Mouse (Mus musculus): ENCODE results near the gene Slc25a44. TPM values are rescaled to one million over a fixed set of nuclear protein-coding genes. Genes with fewer than 3 reads are reported as not detected.
A peak's percentile ranks its signal among the peaks of the same experiment; 100 is the strongest.

The Slc25a44 gene
- polyA plus RNA-seq, 1 experiment from 2014 or later, result 11.8 TPM

DNA sequence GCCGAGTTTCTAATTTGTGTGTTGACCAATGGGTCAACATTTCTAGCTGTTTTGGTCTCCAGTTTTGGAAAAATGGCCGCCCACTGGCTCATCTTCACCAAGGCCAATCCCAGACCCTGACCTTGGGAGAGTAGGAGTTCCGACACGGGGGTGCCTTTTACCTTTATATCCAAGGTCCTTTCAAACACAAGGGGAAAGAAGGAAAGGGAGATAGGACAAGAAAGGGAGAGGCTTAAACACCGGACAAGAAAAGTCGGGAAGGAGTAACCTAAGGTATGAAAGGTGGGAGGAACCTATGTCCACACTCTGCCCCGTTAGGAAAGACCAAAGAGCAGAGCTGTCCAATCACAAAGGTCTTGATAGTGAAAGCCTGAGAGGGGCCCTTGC, 14.3 kb downstream of the Slc25a44 start:
- no peak for ATAC-seq (ENCODE audit: low read depth)
- H3K27ac ChIP-seq (ENCODE audit: low read length), result peak overlapping the region; percentile 95
- H3K36me3 ChIP-seq (ENCODE audit: control insufficient read depth, insufficient read depth), result peaks cover 8% of the 10 kb centered on the region; the same call in 1 of the 2 replicates
- peak overlapping the region; percentile 87 for H3K4me3 ChIP-seq (ENCODE audit: low read depth, low read length)
- peak overlapping the region; percentile 90 for H3K9ac ChIP-seq (ENCODE audit: low read depth, low read length)
- H3K27me3 ChIP-seq (ENCODE audit: control insufficient read depth, insufficient read depth, low read depth, low read length), result no peaks in the 10 kb centered on the region
- peaks cover 57% of the 10 kb centered on the region for H3K4me1 ChIP-seq (ENCODE audit: control insufficient read depth, low read depth, low read length)
- H3K9me3 ChIP-seq (replicated peaks; ENCODE audit: control insufficient read depth, low read length), result no peaks in the 10 kb centered on the region
- 25% methylated on average over 7 of the region's 7 CpGs for WGBS (ENCODE audit: insufficient replicate concordance)
- peak overlapping the region; percentile 75 for H3K4me2 ChIP-seq (ENCODE audit: low read depth, low read length)

DNA sequence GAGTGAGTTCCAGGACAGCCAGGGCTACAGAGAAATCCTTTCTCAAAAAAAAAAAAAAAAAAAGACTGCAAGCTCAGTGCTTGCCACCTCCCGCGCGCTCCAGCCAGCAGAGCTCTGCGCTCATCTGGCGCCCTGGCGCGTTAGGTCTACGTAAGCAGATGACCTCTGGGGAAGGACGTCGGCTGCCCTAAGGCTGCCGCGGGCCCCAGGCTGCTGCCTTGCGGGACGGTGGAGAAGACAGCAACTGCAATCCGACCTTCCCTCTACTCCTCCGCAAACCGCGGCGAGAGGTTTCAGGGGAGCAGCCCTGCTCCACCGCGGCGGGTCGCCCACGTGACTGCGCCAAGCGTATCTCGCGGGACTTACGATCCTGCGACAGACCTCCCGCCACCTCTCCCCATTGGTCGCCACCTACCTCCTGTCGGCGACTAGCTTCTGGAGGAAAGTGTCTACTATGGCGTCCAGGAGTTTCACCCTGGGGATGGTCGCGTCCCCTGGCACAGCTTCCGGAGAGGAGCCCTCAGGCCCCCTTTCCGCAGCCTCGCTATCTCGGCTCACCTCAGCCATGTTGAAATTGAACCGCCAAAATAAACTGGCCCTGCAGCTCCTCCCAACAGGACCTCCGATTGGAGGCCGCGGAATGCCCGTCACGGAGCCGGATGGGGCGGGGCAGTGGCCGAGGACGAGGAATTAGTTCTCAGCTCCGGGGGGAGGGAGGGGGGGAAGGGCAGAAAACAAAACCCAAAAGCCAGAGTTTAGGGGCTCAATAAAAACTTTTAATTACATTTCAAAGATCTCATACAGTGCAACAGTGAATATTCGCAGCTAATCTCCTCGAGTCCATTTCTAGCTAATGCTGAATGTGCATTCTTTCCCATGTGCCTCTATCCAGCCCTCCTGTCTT, 14.9 kb downstream of the Slc25a44 start, which contains the start of gene Pmf1:
Pmf1 (minus strand) TSS at position 591 of the 904 bp plus-strand sequence.
- Histone ChIP-seq H3K27me3 (ENCODE audit: control insufficient read depth, insufficient read depth, low read depth, low read length) (no peaks in the 10 kb centered on the region), H3K27ac (ENCODE audit: low read length) (peak within 1 kb of the TSS; percentile 95), H3K9ac (ENCODE audit: low read depth, low read length) (peak within 1 kb of the TSS; percentile 90), H3K4me2 (ENCODE audit: low read depth, low read length) (peak within 1 kb of the TSS; percentile 75), H3K4me3 (ENCODE audit: low read depth, low read length) (peak within 1 kb of the TSS; percentile 87), H3K4me1 (ENCODE audit: control insufficient read depth, low read depth, low read length) (peaks cover 51% of the 10 kb centered on the region), H3K9me3 (replicated peaks; ENCODE audit: control insufficient read depth, low read length) (no peaks in the 10 kb centered on the region), H3K36me3 (ENCODE audit: control insufficient read depth, insufficient read depth) (peaks cover 8% of the 10 kb centered on the region; the same call in 1 of the 2 replicates)
- WGBS (ENCODE audit: insufficient replicate concordance), result 0% methylated on average over 54 of the region's 54 CpGs
- ATAC-seq (ENCODE audit: low read depth), result peak; percentile 90

DNA sequence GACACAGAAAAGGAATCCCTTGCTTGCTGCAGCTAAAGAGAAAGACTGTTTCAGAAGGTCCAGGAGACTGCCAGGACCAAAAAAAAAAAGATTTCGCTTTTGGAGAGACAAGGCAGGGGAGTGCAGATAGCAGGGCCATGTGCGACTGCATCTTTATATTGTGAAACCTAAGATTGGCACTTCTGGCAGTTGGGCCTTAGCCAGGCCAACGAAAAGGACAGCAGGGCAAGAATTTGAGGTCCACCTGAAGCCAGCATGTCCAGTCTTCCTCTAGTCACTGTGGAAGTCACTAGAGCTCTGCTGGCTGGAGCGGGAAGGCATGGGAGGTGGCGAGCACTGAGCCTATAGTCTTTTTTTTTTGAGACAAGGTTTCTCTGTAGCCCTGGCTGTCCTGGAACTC, 16.0 kb downstream of the Slc25a44 start:
- Histone ChIP-seq H3K27me3 (ENCODE audit: control insufficient read depth, insufficient read depth, low read depth, low read length) (no peaks in the 10 kb centered on the region), H3K9ac (ENCODE audit: low read depth, low read length) (peak overlapping the region; percentile 90), H3K27ac (ENCODE audit: low read length) (peak overlapping the region; percentile 95), H3K9me3 (replicated peaks; ENCODE audit: control insufficient read depth, low read length) (no peaks in the 10 kb centered on the region), H3K4me2 (ENCODE audit: low read depth, low read length) (peak overlapping the region; percentile 75), H3K4me3 (ENCODE audit: low read depth, low read length) (peak overlapping the region; percentile 87), H3K36me3 (ENCODE audit: control insufficient read depth, insufficient read depth) (peaks cover 9% of the 10 kb centered on the region), H3K4me1 (ENCODE audit: control insufficient read depth, low read depth, low read length) (peaks cover 51% of the 10 kb centered on the region)
- 31% methylated on average over 5 of the region's 5 CpGs for WGBS (ENCODE audit: insufficient replicate concordance)
- ATAC-seq (ENCODE audit: low read depth), result no peak

DNA sequence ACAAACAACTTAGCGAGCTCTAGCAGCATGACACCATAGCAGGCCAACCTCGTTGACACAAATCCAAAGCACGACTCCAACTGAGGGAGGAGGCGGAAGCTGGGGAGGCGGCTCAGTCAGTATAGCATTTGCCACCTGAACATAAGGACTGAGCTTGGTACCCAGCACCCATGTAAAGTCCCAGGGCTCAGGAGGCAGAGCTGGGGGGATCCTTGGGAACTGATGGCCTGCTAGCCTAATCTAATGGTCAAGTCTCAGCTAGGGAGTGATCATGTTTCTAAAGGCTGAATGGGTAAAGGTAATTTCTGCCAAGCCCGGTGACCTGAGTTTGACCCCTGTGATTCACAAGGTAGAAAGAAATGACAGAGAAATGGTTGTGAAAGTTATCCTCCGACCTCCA, 17.4 kb downstream of the Slc25a44 start:
- Histone ChIP-seq H3K4me3 (ENCODE audit: low read depth, low read length) (no peak overlapping the region), H3K27ac (ENCODE audit: low read length) (no peak overlapping the region), H3K4me1 (ENCODE audit: control insufficient read depth, low read depth, low read length) (peaks cover 48% of the 10 kb centered on the region), H3K4me2 (ENCODE audit: low read depth, low read length) (no peak overlapping the region), H3K36me3 (ENCODE audit: control insufficient read depth, insufficient read depth) (peaks cover 10% of the 10 kb centered on the region), H3K9me3 (replicated peaks; ENCODE audit: control insufficient read depth, low read length) (no peaks in the 10 kb centered on the region), H3K27me3 (ENCODE audit: control insufficient read depth, insufficient read depth, low read depth, low read length) (no peaks in the 10 kb centered on the region), H3K9ac (ENCODE audit: low read depth, low read length) (no peak overlapping the region)
- no peak for ATAC-seq (ENCODE audit: low read depth)
- WGBS (ENCODE audit: insufficient replicate concordance), result 58% methylated on average over 7 of the region's 7 CpGs

DNA sequence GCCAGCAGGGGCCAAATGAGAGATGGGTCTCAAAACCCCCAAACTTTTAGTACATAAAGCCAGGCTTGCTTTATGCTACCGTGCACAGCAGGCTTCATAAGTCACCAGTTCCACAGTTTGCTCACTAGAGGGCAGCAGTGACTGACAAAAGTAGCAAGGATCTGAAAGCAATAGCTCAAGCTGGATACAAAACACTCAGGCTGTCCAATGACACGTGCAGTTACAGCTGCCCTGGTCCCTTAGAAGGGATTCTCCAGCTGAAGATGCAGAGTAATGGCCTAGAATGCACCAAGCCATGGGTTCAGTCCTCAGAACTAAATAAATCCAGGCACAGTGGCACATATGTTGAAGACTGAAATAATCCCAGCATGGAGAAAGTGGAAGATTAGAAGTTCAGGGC, 17.8 kb downstream of the Slc25a44 start:
- no peak for ATAC-seq (ENCODE audit: low read depth)
- no peak overlapping the region for H3K4me2 ChIP-seq (ENCODE audit: low read depth, low read length)
- H3K9ac ChIP-seq (ENCODE audit: low read depth, low read length), result no peak overlapping the region
- H3K36me3 ChIP-seq (ENCODE audit: control insufficient read depth, insufficient read depth), result peaks cover 5% of the 10 kb centered on the region
- no peaks in the 10 kb centered on the region for H3K9me3 ChIP-seq (replicated peaks; ENCODE audit: control insufficient read depth, low read length)
- no peaks in the 10 kb centered on the region for H3K27me3 ChIP-seq (ENCODE audit: control insufficient read depth, insufficient read depth, low read depth, low read length)
- no peak overlapping the region for H3K4me3 ChIP-seq (ENCODE audit: low read depth, low read length)
- 2% methylated on average over 2 of the region's 2 CpGs for WGBS (ENCODE audit: insufficient replicate concordance)
- H3K4me1 ChIP-seq (ENCODE audit: control insufficient read depth, low read depth, low read length), result peaks cover 44% of the 10 kb centered on the region
- no peak overlapping the region for H3K27ac ChIP-seq (ENCODE audit: low read length)

GRCm38 (mm10) chr3:88403522-88404230, 21.3 kb downstream of the Slc25a44 start:
- 79% methylated on average over 10 of the region's 10 CpGs for WGBS (ENCODE audit: insufficient replicate concordance)
- peaks cover 5% of the 10 kb centered on the region for H3K36me3 ChIP-seq (ENCODE audit: control insufficient read depth, insufficient read depth)

DNA sequence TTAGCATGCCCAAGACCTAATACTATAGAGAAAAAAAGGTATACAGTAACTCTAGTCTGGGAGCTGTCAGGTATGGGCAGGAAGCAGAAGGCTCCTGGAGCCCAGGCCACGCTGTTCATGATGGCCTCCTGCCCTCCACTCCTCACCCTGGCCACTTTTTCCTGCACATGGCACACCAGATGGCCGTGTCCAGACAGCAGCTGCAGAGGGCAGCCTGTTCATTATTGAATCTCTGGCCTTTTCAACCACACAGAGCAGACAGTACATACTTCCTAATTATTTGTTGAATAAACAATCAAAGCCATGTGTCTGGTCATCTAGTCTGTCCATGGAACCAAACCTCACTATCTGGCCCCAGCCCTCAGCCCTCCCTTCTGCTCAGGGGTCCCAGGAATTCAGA, 26.3 kb downstream of the Slc25a44 start:
- no peak for ATAC-seq (ENCODE audit: low read depth)
- no peaks in the 10 kb centered on the region for H3K4me1 ChIP-seq (ENCODE audit: control insufficient read depth, low read depth, low read length)
- WGBS (ENCODE audit: insufficient replicate concordance), result 79% methylated on average over 2 of the region's 2 CpGs
- H3K9ac ChIP-seq (ENCODE audit: low read depth, low read length), result no peak overlapping the region
- no peak overlapping the region for H3K4me2 ChIP-seq (ENCODE audit: low read depth, low read length)
- H3K27me3 ChIP-seq (ENCODE audit: control insufficient read depth, insufficient read depth, low read depth, low read length), result no peaks in the 10 kb centered on the region
- H3K36me3 ChIP-seq (ENCODE audit: control insufficient read depth, insufficient read depth), result peaks cover 4% of the 10 kb centered on the region
- no peak overlapping the region for H3K4me3 ChIP-seq (ENCODE audit: low read depth, low read length)
- H3K9me3 ChIP-seq (replicated peaks; ENCODE audit: control insufficient read depth, low read length), result no peaks in the 10 kb centered on the region
- H3K27ac ChIP-seq (ENCODE audit: low read length), result no peak overlapping the region

More at GRCm38 (mm10) chr3:88403522-88404230, 21.3 kb downstream of the Slc25a44 start:
- Histone ChIP-seq H3K9ac (ENCODE audit: low read depth, low read length) (no peak overlapping the region), H3K4me2 (ENCODE audit: low read depth, low read length) (no peak overlapping the region), H3K9me3 (replicated peaks; ENCODE audit: control insufficient read depth, low read length) (no peaks in the 10 kb centered on the region), H3K27ac (ENCODE audit: low read length) (no peak overlapping the region), H3K27me3 (ENCODE audit: control insufficient read depth, insufficient read depth, low read depth, low read length) (no peaks in the 10 kb centered on the region), H3K4me1 (ENCODE audit: control insufficient read depth, low read depth, low read length) (peaks cover 19% of the 10 kb centered on the region), H3K4me3 (ENCODE audit: low read depth, low read length) (no peak overlapping the region)
- no peak for ATAC-seq (ENCODE audit: low read depth)

DNA sequence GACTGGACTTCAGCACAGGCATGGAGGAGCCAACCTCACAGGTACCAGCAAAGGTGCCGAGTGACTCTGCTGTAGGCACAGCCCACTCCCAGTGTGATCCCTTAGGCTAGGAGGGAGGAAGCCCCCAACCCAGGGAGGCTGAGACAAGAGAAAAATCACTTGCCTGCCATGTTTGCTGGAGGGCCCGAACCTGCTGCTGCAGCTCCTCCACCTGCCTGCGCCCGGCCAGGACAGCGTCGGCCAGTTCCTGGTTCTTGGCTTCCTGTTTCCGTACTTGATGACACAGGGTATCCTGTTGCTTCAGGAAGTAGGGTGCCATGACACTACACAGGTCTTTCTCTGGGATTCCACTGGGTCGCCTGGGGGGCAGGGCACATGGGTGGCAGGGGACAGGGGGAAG, 29.2 kb downstream of the Slc25a44 start:
- no peak overlapping the region for H3K9ac ChIP-seq (ENCODE audit: low read depth, low read length)
- H3K36me3 ChIP-seq (ENCODE audit: control insufficient read depth, insufficient read depth), result peaks cover 4% of the 10 kb centered on the region
- 82% methylated on average over 8 of the region's 8 CpGs for WGBS (ENCODE audit: insufficient replicate concordance)
- no peaks in the 10 kb centered on the region for H3K27me3 ChIP-seq (ENCODE audit: control insufficient read depth, insufficient read depth, low read depth, low read length)
- H3K4me3 ChIP-seq (ENCODE audit: low read depth, low read length), result no peak overlapping the region
- H3K4me1 ChIP-seq (ENCODE audit: control insufficient read depth, low read depth, low read length), result no peaks in the 10 kb centered on the region
- H3K4me2 ChIP-seq (ENCODE audit: low read depth, low read length), result no peak overlapping the region
- peak; percentile 9; the same call in 1 of the 2 replicates for ATAC-seq (ENCODE audit: low read depth)
- no peak overlapping the region for H3K27ac ChIP-seq (ENCODE audit: low read length)
- no peaks in the 10 kb centered on the region for H3K9me3 ChIP-seq (replicated peaks; ENCODE audit: control insufficient read depth, low read length)

DNA sequence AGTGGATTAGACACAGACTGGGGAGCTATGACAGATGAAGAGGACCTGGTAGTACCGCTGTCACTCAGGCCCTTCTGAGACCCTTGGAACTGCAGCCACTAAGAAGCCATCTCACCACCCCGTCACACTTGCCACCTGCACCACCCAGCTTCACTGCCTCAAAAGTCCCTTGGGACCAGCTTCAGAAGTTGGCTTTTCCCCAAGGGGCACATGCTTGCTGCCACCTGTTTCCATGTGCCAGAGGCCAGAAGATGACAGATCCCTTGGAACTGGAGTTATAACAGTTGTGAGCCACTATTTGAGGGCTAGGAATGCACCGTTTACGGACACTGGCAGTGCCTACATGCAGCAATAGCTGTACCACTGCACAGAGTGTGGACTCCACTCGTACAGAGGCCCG, 29.7 kb downstream of the Slc25a44 start:
- no peaks in the 10 kb centered on the region for H3K4me1 ChIP-seq (ENCODE audit: control insufficient read depth, low read depth, low read length)
- whole genome bisulfite sequencing (ENCODE audit: insufficient replicate concordance), result 83% methylated on average over 6 of the region's 6 CpGs
- no peak overlapping the region for H3K9ac ChIP-seq (ENCODE audit: low read depth, low read length)
- H3K27me3 ChIP-seq (ENCODE audit: control insufficient read depth, insufficient read depth, low read depth, low read length), result no peaks in the 10 kb centered on the region
- H3K4me3 ChIP-seq (ENCODE audit: low read depth, low read length), result no peak overlapping the region
- H3K36me3 ChIP-seq (ENCODE audit: control insufficient read depth, insufficient read depth), result peaks cover 4% of the 10 kb centered on the region
- no peak overlapping the region for H3K4me2 ChIP-seq (ENCODE audit: low read depth, low read length)
- ATAC-seq (ENCODE audit: low read depth), result no peak
- no peak overlapping the region for H3K27ac ChIP-seq (ENCODE audit: low read length)
- no peaks in the 10 kb centered on the region for H3K9me3 ChIP-seq (replicated peaks; ENCODE audit: control insufficient read depth, low read length)
